Mouse (Mus musculus) erythroid progenitor cell, adult 5-6 weeks (primary cell): Measurements from ENCODE around the gene Nid2. TPM values are rescaled to one million over a fixed set of nuclear protein-coding genes. Genes with fewer than 3 reads are reported as not detected.

ENCODE experiments used
- ATAC-seq: replicated peaks from 2 replicates; pipeline ENCODE4 v1.8.0; 2016; ENCODE audit warnings: moderate number of reproducible peaks, mild to moderate bottlenecking, moderate TSS enrichment, inconsistent platforms; ENCODE audit not compliant: poor library complexity, low FRiP score, severe bottlenecking
- total RNA-seq, 2 experiments: library from RNA; stranded (forward) in 1 of 2; stranded (reverse) in 1 of 2; fragments of 150-400 nt in 1 of 2; fragments of 186-747, 209-891 nt in 1 of 2; gene quantifications; 2 replicates each; pipeline versions ENCODE4 v1.2.3 to v1.2.4; 2015 to 2017; ENCODE audit warnings: low replicate concordance in 2 of 2

Nid2 gene
- total RNA-seq, 2 experiments from 2014 or later, result 1.3 TPM; not detected in 1

- no peak for ATAC-seq
Observed at GRCm38 (mm10) chr14:19740147-19740738, 10.8 kb upstream of the Nid2 start.

- ATAC-seq, result no peak
Observed at GRCm38 (mm10) chr14:19744876-19745275, 6.2 kb upstream of the Nid2 start.

GRCm38 (mm10) chr14:19746232-19746631, 4.8 kb upstream of the Nid2 start:
- ATAC-seq, result no peak

GRCm38 (mm10) chr14:19746731-19747130, 4.3 kb upstream of the Nid2 start:
- no peak for ATAC-seq

GRCm38 (mm10) chr14:19749743-19750142, 1.3 kb upstream of the Nid2 start:
- no peak for ATAC-seq

- ATAC-seq, result no peak
Observed at GRCm38 (mm10) chr14:19750411-19751024, 547 bp upstream of the Nid2 start.

- no peak for ATAC-seq
Observed at GRCm38 (mm10) chr14:19752276-19752675, 1.2 kb downstream of the Nid2 start.

- no peak for ATAC-seq
Observed at GRCm38 (mm10) chr14:19759277-19760193, 8.5 kb downstream of the Nid2 start.

- no peak for ATAC-seq
Observed at GRCm38 (mm10) chr14:19760721-19761120, 9.7 kb downstream of the Nid2 start.

- no peak for ATAC-seq
Observed at GRCm38 (mm10) chr14:19762014-19762413, 10.9 kb downstream of the Nid2 start.

- no peak for ATAC-seq
Observed at GRCm38 (mm10) chr14:19763527-19763926, 12.5 kb downstream of the Nid2 start.

- no peak for ATAC-seq
Observed at GRCm38 (mm10) chr14:19764331-19764730, 13.3 kb downstream of the Nid2 start.

GRCm38 (mm10) chr14:19765539-19766379, 14.7 kb downstream of the Nid2 start:
- no peak for ATAC-seq

GRCm38 (mm10) chr14:19766380-19766649, 15.2 kb downstream of the Nid2 start:
- ATAC-seq, result no peak

GRCm38 (mm10) chr14:19768648-19769047, 17.6 kb downstream of the Nid2 start:
- ATAC-seq, result no peak

GRCm38 (mm10) chr14:19769441-19770200, 18.6 kb downstream of the Nid2 start:
- ATAC-seq, result no peak

GRCm38 (mm10) chr14:19771173-19771572, 20.1 kb downstream of the Nid2 start:
- ATAC-seq, result no peak

- no peak for ATAC-seq
Observed at GRCm38 (mm10) chr14:19774036-19774628, 23.1 kb downstream of the Nid2 start.

- ATAC-seq, result no peak
Observed at GRCm38 (mm10) chr14:19775491-19775890, 24.4 kb downstream of the Nid2 start.
